Mouse (Mus musculus): ENCODE measurements around the gene Cldn18. TPM values are rescaled to one million over a fixed set of nuclear protein-coding genes. Genes with fewer than 3 reads are reported as not detected.

Cldn18 gene
- total RNA-seq (2021): not detected
- long read RNA-seq, experiment 1: 0 reads
- long read RNA-seq, experiment 2: 0 reads

DNA sequence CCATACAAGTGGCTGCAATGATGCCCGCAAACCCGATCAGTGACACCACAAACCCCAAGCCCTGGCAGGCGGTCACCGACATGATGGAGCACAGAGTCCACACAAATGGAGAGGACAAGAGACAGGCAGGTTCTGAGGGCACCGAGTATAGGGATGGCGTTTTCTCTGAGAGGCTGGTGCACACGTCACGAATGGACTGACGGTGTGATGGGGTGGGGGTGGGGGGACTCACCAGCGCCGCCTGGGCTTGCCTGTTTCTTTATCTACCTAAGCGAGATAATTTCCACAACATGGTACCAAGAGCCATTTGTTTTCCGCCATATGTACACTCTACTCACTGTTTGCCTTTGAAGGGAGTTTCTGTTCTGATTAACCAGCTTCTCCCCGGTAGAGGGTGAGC is at the start of gene Cldn18:
TSS of gene Cldn18 (minus strand) at position 134 of the 400 bp plus-strand sequence.
- DNase-seq (ENCODE audit: low spot score in 2 of 2): no peak

DNA sequence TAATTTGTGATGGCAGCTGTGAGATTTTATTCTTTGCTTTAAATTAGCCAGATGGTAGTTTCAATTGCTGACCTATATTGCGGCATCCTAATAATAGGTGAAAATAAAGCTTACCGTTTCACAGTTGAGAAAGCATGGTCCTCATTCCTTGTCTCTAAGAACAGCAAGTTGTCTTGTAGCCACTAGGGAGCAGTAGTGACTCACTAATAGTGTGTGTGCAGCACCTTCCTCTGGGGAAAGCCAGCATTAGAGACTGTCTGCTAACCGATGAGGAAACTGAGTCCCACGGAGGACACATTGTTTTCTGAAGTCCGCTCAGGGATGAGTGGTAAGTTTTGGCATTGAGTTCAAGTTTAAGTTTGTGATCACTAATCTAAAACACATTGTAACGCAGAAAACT is 46.5 kb upstream of the Cldn18 start:
- peak in 1 of 2 experiments; percentile 44 for DNase-seq (ENCODE audit: low spot score in 2 of 2)

DNA sequence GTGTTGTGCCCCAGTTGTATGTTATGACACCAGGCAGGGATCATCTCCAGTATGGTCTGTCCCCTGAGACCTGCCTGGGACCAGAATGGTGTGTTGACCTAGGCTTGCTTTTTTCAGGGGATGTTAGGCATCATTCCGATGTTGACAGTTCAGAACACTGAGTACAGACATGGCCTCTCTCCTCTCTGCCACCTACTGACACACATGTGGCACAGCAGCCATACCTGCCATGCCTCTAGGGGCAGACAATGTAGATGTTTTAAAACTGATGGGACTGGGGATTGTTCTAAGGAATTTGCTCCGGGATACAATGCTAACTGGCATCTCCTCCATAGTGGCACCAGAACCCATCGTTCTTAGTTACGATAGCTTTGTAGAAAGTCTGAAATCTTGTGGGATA is 33.2 kb upstream of the Cldn18 start:
- no peak for DNase-seq (ENCODE audit: low spot score in 2 of 2)

DNA sequence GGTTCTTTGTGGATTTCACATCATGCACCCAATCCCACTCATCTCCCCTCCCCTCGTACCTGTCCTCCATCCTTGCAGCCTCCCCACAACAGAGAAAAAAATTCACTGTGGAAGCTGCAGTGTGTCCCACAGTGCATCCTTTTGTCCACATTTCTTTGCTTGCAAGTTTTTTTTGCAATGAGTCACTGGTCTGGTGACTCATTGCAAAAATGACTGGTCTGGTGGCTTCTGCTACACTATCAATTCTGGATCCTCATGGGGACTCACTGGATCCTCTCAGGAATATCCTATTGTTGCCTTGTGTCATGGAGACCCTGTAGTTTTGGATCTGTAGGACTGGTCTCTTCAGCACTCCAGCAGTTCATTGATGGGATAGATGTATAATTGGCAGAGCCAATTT is 31.2 kb upstream of the Cldn18 start:
- no peak for DNase-seq (ENCODE audit: low spot score in 2 of 2)

GRCm38 (mm10) chr9:99747731-99748130 is 30.7 kb upstream of the Cldn18 start:
- no peak for DNase-seq (ENCODE audit: low spot score in 2 of 2)

DNA sequence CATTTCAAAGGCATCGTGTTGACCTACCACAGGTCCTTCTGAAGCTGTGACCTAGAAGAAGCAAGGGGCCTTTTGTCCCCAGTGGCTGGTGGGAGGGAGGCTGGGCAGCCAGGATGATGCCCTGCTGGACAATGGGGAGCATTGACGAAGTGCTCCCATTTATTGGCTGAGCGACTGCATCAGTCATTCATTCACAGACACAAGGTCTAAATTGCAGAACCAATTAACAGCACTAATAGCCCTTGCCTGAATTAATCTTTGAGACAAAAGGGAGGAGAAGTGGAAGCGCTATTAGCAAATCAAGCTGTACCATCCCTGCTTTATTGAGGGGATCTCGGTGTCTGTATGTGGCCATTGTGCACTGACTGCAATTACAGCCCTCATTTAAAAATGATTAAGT is 27.5 kb upstream of the Cldn18 start:
- DNase-seq (ENCODE audit: low spot score in 2 of 2): peak; percentile 13 to 52

DNA sequence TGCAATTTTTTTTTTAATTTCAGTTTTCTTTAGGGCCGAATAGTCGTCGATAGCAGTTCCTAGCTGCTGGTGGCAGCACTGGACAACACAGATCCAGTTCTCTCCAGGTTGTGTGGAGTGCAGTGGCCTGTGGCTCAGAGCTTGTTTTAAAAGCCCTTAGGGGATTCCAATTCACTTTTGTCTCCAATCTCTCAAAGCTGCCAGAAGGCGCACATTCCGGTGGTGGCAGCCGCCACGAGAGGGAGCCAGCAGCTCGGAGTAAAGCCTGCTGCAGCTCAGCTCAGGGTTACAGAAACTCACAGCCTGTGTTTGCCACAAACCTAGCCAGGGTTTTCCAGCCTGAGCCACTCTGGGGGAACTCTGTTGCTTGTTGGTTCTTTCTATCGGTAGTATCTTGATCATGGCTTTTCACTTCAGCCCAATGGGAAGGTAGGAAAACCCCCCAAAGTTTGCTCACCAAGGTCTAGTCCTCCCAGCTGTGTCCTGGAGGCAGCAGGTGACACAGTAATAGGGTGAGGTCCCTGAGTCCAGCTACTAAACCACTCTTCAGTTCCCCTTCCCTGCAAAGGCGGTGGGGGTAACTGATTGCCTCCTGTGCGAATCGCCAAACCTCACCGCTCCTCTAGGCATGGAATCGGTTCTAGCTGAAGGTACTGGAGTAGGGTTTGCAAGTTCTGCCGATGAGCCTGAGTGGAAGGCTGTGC is 13.0 kb upstream of the Cldn18 start:
- DNase-seq (ENCODE audit: low spot score in 2 of 2): peak; percentile 72 to 77

- DNase-seq (ENCODE audit: low spot score in 2 of 2): no peak
These were observed 10.8 kb upstream of the Cldn18 start for GRCm38 (mm10) chr9:99727819-99728218.

GRCm38 (mm10) chr9:99725278-99725677 is 8.2 kb upstream of the Cldn18 start:
- DNase-seq (ENCODE audit: low spot score in 2 of 2): no peak

- DNase-seq (ENCODE audit: low spot score in 2 of 2): peak in 1 of 2 experiments; percentile 8
These were observed 2.9 kb upstream of the Cldn18 start for GRCm38 (mm10) chr9:99720011-99720410.

DNA sequence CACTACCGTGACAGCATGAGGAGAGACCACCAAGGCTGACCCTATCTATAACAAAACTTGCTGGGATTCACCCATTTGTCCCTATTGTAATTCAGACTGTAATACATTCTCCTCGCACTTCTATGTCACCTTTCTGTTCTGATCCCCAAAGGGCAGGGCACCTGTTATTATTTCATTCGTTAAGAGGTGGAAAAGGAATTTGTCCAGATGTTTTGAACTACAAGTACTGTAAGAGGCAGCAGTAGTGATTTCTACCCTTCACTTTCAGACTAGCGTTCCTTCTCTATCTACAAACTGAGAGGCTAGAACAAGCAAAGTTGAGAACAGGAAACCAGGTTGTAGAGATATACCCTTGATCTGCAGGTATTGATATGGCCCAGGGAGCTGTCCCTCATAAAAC is 6.8 kb downstream of the Cldn18 start:
- no peak for DNase-seq (ENCODE audit: low spot score in 2 of 2)

DNA sequence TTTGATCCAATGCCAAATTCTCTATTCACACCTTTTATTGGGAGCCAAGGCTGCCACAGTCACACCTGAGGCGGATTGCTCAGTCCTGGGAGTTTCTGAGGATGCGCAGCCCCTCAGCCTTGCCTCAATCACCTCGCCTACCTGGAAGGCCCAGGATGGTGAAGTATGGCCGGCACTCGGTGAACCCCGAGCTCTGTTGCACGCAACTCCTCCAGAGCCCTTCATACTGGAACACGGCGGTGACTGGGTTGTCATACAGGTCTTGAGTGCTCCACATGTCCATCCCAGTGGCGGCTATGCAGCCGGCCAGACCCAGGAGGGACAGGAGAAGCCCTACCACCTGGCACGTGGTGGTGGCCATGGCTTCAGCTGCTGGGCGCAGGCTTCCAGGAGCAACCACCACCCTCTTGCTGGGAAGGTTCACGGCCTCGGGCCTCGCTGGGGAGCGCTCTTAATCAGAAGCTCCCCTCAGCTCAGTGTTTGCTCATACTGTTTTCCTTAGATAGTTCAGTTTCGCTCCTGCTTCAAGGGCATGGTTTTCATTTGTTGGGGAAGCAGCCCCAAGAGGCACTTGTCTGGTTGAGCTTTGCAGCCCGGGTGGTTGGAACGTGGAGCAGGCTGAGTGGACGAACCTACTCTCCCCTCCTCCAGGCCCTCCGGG is 7.3 kb downstream of the Cldn18 start:
- no peak for DNase-seq (ENCODE audit: low spot score in 2 of 2)

GRCm38 (mm10) chr9:99707425-99708126 is 9.5 kb downstream of the Cldn18 start:
- no peak for DNase-seq (ENCODE audit: low spot score in 2 of 2)

DNA sequence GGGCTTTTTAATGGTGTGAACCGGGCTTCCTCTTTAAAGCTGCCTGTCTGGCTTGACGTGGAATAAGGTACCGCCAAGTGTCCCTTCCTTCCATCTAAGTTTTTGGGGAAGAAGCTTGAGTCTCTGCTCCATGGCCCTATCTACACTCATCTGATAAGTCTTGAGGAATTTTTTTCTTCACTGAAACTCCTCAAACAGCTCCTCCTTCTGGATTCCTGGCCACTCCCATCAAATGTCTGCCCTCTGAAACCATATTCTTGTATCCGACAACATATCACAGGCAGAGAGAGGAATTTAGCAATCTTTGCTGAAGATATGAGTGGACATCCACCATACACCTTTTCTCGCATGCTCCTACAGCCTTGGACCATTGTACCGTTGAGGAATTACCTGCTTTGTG is 10.8 kb downstream of the Cldn18 start:
- no peak for DNase-seq (ENCODE audit: low spot score in 2 of 2)

DNA sequence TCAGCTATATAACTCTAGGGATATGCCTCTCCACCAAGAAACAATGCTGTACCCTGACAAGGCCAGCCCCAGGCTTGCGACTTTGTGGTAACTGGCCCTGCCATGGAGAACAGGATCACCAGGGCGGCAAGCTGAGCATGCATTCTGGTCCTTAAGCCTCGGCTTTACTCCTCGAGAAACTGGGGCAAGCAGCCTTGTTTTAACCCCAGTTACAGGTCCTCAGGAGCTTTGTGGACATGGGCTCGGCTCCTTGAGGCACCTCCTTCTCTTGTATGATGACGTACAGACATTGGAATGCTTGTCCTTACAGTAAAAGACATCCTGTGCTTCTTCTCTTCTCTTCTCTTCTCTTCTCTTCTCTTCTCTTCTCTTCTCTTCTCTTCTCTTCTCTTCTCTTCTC is 13.4 kb downstream of the Cldn18 start:
- no peak for DNase-seq (ENCODE audit: low spot score in 2 of 2)

GRCm38 (mm10) chr9:99702215-99702614 is 14.9 kb downstream of the Cldn18 start:
- DNase-seq (ENCODE audit: low spot score in 2 of 2): no peak

DNA sequence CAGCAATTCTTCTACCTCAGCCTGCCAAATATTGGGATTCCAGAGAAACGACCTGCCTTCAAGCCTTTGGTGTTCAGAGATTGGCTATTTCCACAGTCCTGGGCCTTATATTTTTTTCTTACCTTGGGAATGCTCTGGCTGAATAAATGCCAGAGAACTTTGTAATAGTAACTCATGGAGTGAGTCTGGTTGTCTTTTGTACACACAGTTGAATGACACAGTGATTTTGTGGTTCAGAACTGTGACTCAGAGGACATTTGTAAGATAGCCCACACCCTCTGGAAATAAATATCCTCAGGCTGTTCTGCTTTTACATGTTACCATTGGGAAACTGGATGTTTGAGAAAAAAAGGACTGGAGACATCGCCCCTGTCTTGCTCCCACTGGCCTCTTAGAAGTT is 15.9 kb downstream of the Cldn18 start:
- no peak for DNase-seq (ENCODE audit: low spot score in 2 of 2)

- no peak for DNase-seq (ENCODE audit: low spot score in 2 of 2)
These were observed 17.2 kb downstream of the Cldn18 start for GRCm38 (mm10) chr9:99699752-99700389.

DNA sequence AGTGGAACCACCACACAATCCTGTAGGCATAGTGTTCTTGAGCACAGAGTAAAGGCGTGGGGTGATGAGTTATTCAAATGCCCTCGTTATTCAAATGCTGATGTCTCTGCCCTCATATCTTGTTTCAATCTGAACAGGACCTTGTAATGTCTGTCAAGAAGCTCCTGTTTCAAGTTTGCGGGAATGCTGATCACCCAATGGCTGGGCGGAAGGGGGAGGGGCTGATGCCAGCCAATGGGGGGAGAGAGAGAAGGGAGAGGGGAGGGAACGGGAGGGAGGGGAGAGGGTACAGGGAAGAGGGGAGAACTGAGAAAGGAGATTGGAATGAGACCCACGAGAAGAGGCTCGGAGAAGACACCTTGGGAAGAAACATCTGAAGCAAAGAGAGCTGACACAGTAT is 22.1 kb downstream of the Cldn18 start:
- DNase-seq (ENCODE audit: low spot score in 2 of 2): no peak

GRCm38 (mm10) chr9:99690386-99690785 is 26.7 kb downstream of the Cldn18 start:
- DNase-seq (ENCODE audit: low spot score in 2 of 2): no peak

GRCm38 (mm10) chr9:99689796-99690195 is 27.3 kb downstream of the Cldn18 start:
- DNase-seq (ENCODE audit: low spot score in 2 of 2): no peak

Data from layer of hippocampus, postnatal 14 days (tissue).